Mouse (Mus musculus): Measurements from ENCODE around the gene Syna.
A peak's percentile ranks its signal among the peaks of the same experiment; 100 is the strongest.

The Syna gene

DNA sequence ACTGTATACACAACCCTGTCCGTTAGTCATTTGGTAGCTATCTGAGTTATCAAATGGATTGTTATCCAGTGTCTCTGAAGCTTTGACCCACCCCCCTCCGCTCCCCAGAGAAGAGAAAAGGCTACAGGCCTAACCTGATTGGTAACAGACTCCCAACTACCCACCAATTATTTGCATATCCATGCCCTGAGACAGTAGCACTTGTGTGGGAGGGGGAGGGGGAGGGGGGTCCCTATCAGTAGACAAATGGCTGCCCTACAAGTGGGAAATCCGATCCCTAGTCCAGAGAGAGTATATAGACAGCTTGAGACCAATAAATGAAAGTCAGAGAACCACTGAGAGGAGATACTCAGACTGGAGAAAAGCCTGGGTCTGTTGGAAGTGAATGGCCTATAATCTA is 8.1 kb upstream of the Syna start:
- DNase-seq (ENCODE audit: low read depth, low spot score) = peak; percentile 59

DNA sequence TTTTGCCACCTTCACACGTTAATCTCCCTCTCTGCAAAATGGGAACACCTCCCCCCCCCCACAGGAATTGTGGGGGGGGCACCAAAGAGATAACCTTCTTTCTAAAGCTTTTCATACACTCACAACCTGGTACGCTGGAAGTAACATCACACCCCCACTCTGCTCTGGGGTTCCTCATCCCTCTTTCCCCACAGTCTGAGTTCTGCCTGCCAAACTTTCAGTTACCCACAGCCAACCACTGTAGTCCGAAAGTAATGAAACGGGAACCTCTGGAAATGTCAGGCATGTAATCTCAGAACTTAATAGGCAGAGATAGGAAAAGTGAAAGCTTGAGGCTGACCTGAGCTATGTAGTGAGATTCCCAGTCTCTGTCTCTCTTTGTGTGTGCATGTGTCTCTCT is 7.5 kb upstream of the Syna start:
- no peak for DNase-seq (ENCODE audit: low read depth, low spot score)

DNA sequence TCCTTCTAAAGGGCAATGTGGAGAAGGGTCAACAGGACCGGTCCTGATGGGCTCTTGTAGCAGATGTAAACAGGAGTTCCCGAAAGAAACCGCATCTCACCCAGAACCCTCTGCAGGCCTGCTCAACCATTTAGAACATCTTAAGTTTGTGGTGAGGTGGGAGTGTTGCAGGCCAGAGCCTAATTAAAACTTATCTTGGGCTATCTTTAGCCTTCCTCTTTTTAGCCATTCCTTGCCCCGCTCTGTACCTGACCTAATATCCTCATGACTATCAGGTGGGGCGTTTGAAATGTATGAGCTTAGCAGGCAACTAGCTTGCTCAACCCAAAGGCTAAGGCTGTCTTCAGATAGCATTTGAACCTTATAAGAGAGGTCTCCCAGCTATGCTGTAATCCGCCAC is 5.7 kb upstream of the Syna start:
- no peak for DNase-seq (ENCODE audit: low read depth, low spot score)

DNA sequence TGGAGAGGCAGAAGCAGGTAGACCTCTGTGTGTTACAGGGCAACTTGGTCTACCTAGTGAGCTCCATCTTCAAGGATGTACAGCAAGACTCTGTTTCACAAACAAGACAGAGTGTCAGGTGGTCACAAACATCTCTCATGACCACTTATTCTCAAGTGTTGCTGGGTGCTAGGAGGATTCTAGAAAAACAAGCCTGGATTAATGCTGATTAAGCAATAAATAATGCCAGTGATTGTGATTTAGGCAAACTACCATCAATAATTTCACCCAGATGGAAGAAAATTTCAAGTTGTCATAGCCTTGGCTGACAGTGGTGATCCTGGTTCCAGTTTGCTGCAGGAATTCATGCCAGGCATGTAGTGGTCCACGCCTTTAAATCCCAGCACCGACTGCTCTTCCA is 4.3 kb upstream of the Syna start:
- no peak for DNase-seq (ENCODE audit: low read depth, low spot score)

DNA sequence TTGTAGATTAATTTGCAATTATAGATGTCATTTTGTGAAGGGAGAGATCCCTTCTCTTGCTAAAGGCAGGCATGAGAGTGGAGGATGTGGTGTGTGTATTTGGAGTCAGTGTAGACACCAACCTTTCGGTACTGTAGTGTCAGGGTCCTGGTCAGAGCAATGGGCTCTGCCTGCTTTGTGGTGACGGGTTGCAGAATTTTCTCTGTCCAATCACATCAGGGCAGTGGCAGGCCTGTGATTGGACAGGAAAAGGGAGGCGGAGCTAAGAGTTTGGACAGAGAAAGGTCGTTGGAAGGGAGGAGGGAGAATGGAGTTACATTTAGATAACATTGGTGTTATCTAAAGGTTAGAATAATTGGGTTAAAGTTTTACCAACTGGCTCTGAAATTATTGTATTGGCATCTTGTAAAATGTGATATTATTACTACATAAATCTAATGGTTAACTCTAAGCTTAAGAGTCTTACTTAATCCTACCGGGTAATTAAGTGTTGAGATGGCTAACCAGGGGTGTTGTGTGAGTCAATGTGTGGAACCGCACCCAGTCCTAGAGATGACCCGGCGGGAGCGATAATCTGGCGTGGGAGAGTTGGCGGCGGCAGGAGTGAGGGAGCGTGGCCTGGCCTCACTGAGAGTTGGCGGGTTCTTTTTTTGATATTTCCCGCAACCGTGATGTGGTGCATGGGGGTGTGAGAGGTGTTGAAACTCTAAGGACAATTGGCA is 640 bp upstream of the Syna start:
- DNase-seq (ENCODE audit: low read depth, low spot score) = peak; percentile 81

DNA sequence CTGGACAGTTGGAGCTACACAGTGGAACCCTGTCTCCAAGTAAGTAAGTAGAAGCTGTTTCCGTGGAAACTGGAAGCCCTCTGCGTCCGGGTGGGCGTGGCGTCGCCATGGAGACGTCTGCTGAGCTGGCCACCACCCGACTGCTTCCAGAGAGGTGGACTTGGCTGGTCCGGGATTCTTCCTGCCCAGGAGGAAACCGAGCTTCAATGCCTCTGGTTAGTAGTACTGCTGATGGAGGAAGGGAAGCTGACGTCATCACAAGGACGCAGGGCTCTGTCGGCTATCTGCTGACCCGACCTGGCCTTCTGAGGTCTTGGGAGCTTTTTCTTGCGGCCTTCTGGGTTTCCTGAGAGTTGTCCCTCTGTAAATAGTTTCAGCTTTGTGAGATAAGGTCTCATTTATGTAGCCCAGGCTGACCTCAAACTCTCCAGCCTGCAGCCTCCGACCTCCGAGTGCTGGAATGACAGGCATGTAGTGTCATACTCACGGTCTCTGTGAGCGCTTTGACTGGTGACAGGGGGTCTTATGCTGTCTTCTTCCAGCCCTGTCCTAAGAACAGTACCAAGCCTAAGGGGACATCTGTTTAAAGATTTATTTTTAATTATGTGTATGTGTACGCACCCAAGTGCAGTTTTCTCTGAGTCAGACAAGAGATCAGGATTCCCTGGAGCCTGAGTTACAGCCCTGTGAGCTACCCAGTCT is 4.4 kb downstream of the Syna start:
- DNase-seq (ENCODE audit: low read depth, low spot score) = peak; percentile 67

DNA sequence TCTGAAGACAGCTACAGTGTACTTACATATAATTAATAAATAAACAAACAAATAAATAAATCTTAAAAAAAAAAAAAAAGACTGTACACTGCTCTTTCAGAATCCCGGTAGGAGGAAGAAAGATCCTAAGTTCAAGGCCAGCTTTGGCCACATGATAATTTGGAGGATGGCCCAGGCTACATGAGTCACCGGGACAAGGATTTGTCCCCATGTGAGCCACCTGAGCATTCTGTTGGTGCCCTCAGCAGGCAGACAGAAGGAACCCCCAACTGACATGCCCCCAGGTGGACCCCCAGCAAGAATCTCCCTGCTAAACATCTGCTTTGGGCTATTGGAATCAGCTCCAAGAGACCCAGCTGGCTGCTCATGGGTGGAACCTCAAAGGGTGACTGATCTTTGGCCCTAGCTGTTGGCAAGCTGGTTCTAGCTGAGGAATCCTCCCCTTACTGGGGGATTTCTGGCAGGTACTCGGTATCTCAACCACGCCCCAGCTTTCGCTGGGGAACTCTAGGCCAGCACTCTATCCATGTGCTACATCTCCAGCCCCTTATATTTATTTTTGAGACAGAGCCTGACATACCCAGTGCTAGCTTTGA is 5.9 kb downstream of the Syna start:
- no peak for DNase-seq (ENCODE audit: low read depth, low spot score)

DNA sequence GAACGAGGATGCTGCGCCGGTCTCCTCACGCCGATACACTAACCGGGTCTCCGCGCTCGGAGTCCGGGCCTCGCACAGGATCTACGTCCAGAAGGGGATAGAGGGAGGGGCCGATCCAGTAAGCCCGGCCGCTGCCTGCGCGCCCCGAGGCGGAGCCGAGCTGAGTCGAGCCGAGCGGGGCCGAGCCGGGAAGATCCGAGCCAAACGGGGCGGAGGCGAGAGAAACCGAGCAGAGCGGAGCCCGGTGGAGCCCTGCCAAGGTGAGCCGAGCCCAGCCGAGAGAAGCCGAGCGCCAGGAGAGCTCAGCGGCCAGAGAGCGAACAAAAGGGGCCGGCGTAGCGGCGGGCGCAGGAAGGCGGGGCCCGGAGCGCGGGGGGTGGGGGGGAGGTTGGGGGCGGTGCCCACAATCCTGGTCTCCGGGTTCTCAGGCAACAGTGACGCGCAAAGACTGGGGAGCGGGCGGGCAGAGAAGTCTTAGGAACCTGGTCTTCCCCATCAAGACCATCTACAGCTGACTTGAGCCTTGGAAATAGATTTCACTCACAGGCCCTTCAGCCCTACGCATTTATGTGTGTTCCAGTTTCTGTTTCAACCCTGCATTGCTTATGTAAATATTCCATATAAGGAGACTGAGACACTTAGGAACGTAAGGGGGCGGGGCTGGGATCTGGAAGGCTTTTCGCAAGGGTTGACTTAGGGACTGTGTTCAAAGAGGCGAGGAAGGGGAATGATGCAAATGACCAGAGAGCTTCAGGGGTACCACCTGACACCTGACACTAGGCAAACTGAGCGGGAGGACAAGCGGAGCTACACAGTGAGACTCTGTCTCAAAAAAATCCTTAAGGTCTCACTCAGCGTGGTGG is 7.6 kb downstream of the Syna start, which contains the start of gene Clip2:
Gene Clip2 (minus strand): TSS at position 325 of the 863 bp plus-strand sequence.
- peak; percentile 90 for DNase-seq (ENCODE audit: low read depth, low spot score)

DNA sequence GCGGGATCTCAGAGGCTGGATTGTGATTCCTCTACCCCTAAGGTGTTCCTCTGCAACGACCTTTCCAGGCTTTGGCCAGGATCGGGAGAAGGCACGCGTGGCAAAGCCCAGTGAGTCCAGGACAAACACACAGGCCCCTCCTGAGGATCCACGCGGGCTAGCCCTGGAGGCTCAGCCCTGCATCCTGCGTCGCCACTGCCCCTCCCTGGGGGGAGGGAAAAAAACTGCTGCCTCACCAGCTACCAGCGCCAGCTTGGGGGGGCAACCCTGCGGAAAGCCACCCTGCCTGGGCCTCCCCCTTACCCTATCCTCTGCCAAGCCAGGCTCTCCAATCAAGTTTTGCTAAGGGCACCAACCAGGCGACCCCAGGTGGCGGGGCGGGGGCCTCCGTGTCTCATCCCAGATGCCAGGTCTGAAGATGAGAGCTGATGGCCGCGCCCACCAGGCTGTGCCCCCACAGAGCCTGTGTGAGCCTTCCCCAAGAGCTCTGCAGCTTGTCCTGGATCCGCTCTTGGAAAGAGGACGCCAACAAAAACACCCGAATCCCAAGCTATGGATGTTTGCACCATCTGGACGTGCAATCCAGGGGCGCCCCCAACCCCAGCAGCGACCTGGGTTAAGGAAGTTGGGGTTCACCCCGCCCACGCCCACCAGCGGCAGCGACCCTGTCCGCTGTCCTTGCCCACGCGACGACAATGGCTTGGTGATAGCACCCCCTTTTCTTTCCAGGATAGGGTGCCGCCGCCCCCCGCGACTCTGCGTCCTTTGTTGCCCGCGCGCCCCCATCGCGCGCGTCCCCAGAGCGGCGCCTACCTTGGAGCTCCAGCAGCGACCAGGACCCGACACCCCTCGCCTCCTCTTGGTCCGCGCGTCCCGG is 8.5 kb downstream of the Syna start:
- DNase-seq (ENCODE audit: low read depth, low spot score) = no peak

DNA sequence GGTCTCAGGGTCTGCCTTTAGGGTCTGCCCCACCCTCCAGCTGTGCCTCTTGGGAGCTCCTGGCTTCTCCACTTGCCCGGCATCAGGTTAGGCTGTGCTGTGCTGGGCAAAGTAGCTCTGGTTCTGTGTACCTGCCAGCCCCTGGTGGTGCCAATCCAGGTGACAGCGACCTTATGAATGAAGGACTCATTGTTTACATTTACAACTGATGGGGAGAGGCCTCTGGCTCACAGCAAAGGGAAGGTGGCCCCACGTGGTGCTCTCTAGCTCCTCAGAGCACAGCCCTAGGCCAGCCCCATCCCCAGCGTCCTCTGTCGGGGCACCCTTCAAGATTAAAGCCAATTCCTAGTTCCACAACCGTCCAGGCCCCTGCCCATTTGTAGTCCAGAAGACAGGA is 9.1 kb downstream of the Syna start:
- DNase-seq (ENCODE audit: low read depth, low spot score) = no peak

DNA sequence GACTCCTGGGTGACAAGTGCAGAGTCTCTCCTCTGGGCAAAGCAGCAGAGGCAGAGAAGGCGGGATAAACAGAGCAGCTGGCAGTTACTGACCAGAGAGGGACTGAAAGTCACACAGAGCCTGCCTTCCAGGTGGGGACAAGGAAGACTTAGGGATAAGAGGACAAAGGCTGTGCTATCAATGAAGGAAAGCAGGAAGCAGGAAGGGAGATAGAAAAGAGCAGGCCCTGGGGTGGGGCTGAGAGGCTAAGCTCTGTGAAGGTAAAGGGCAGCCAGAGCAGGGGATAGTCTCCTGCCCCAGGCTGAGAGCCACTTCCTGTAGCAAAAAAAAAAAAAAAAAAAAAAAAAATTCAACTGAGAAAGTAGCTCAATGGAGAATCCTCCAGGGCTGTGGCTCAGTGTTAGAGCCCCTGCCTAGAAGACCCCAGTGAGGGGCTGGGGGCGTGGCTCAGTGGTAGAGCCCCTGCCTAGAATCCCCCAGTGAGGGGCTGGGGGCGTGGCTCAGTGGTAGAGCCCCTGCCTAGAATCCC is 10.3 kb downstream of the Syna start:
- no peak for DNase-seq (ENCODE audit: low read depth, low spot score)

DNA sequence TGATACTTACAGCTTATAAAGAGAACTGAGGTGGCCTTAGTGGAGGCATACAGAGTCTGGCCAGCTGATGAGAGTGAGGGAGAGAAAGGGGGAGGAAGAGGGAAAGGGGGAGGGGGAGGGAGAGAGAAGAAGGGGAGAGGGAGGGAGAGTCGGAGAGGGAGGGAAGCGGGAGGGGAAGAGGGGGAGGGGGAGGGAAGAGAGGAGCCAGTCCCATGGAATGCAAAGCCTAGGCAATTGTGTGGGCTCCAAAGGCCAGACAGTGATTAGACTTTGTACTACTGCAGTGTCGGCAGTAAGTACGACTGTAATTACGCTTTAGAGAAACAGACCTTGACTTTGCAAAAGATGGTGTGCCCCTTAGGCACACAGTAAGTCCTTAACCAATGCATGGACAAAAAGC is 11.7 kb downstream of the Syna start:
- DNase-seq (ENCODE audit: low read depth, low spot score) = no peak

DNA sequence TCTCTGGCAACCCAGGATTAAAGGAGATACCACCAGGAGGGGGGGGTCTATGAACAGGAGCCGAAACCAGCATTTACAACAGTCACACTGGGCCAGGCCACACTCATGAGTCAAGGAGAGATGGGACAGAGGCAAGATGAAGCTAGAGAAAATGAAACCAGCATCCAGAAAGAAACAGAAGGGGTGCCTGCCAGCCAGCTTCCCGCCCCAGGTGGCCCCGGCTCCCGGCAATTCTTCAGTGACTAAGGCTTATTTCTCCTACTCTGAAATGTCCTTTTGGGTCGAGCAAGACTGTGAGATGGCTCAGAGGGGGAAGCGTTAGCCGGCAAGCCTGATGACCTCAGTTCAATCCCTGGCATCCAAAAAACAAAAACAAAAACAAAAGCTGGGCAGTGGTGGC is 13.2 kb downstream of the Syna start:
- no peak for DNase-seq (ENCODE audit: low read depth, low spot score)

DNA sequence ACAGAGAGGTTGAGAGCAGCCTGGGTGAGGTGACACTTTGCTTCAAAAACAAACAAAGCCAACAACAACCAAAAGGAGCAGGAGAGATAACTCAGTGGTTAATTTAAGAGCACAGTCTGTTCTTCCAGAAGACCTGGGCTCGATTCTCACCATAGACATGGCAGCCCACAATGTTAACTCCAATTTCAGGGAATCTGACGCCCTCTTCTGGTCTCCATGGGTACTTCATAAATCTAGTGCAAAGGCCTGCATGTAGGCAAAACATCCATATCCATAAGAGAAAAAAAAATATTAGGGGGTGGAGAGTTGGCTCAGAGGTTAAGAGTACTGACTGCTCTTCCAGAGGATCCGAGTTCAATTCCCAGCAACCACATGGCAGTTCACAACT is 14.7 kb downstream of the Syna start:
- peak; percentile 70 for DNase-seq (ENCODE audit: low read depth, low spot score)

DNA sequence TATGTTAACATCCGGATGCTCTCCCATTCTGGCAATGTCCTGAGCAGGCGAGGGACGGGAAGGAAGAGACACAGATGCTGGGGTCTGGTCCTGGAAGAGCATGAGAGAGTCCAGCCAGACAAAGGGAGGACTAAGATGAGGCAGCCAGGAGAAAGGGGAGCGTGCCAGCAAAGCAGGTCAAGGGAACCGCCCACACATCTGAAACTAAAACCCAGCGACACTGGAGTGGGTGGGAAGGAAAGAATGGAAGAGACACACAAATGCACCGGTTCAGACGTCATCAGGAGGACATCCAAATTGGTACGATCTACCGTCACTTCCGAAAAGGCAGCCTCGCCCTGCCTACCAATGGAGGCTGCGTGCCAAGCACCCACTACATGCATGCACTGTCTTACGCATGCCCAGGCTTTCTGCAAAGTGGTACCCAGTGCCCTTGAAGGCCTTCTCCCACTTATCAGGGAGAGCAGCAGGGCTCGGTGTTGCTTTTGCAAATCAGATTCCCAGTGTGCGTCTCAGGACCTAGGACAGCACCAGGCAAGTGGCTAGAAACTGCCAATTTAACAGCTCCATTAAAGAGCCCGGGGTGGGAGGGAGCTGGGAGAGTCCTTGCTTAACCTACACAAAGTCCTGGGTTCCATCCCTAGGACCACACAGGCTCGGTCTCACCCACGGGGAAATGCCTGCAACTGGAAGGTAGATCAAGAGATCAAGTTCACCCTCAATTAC is 15.3 kb downstream of the Syna start:
- DNase-seq (ENCODE audit: low read depth, low spot score) = peak; percentile 76

DNA sequence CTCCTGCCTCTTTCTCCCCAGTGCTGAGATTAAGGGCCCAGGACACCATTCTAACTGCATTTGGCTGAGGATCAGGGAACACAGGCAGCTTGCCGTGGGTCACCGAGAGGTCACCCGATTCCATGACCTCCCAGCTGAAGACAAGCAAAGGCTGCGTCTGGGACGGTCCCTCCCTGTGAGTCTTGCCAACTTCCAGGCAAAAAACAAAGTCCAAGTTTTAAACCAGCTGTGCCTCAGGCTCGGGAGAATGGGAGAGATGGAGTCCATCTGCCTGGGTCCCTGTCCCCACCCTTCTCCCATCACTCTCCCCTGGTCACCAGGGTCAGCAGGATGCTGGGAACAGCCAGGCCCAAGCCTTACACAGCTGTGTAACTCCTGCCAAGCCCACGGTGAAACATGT is 18.3 kb downstream of the Syna start:
- no peak for DNase-seq (ENCODE audit: low read depth, low spot score)

DNA sequence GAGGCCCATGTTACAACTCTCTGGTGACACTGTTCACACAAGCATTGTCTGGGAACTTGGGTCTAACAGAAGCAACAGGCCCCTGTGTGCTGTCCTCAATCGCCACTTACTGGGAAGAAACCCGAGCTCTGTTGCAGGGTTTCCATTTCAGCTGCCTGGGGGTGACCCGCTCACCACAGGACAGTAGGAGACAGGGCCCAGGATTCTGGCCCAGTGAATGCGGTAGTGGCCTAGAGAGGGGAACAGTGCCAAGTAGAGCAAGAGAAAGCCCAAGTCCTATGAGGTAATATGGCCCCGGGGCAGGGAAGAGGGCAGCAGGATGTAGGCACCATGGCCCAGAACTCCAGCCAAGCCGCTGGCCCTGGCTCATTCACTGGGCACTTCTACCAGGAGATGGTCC is 19.1 kb downstream of the Syna start:
- DNase-seq (ENCODE audit: low read depth, low spot score) = no peak

DNA sequence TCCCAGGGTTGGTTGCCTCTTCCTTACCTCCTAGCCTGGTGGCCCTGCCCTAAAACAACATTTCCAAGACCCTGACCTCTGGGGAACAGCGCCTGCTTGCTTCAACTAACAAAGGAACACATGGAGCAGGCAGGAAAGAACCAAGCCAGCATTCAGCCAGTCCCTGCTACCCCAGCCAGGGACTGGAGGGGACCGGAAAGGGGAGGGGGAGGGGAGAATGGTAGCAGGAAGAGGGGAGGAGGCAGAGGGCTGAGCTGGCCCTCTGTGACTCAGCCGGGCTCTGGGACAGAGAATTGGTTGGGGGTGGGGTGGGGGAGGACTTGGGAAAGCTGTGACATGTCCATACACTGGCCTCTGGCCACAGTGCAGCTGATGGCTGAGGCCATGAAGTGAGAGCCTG is 20.1 kb downstream of the Syna start:
- DNase-seq (ENCODE audit: low read depth, low spot score) = peak; percentile 71

DNA sequence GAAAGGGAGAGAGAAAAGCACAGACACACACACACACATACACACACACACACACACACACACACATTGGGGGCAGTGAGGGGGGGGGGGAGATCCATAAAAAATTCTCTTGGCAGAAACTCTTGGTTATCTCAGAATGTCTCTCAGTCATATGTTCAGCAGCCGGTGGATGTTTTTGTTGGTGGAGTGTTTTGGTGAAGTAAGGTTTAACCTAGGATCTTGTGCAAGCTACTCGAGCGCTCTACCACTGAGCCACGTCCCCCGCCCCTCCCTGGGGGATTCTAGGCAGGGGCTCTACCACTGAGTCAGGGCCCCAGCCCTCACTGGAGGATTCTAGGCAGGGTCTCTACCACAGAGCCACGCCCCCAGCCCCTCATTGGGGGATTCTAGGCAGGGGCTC is 23.9 kb downstream of the Syna start:
- DNase-seq (ENCODE audit: low read depth, low spot score) = no peak

DNA sequence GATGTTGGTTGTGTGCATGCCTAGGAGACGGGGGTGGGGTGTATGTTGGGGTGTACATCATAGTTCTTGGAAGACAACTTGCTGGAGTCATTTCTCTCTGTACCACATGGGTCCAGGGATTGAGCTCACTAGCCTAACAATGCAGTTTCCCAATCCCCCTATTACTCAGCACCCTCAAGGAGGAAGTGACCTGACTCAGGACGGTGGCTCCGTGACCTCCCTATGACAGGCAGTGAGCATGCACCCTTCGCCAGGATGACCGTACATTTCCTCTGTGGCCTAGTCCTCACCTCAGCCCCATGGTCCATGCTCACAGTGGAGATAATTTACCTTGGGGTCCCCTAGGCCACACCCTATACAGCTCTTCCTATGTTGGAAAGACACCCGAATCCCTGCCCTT is 27.6 kb downstream of the Syna start:
- no peak for DNase-seq (ENCODE audit: low read depth, low spot score)
